Mouse (Mus musculus): ENCODE measurements around the gene Adarb2. TPM values are rescaled to one million over a fixed set of nuclear protein-coding genes. Genes with fewer than 3 reads are reported as not detected.

Adarb2 gene
- polyA plus RNA-seq, 1 experiment from 2014 or later, result 3.4 TPM

- Histone ChIP-seq H3K9me3 (no peaks in the 10 kb centered on the region), H3K27ac (no peak overlapping the region), H3K27me3 (no peaks in the 10 kb centered on the region), H3K4me1 (replicated peaks) (no peaks in the 10 kb centered on the region), H3K9ac (replicated peaks) (no peak overlapping the region), H3K36me3 (no peaks in the 10 kb centered on the region), H3K4me3 (replicated peaks) (no peak overlapping the region), H3K4me2 (no peak overlapping the region)
- no peak for ATAC-seq (ENCODE audit: insufficient number of reproducible peaks, insufficient read depth, low FRiP score, low TSS enrichment, low read depth)
- 71% methylated on average over 7 of the region's 7 CpGs for WGBS
Measured at GRCm38 (mm10) chr13:8511069-8511817, 308.6 kb downstream of the Adarb2 start.

DNA sequence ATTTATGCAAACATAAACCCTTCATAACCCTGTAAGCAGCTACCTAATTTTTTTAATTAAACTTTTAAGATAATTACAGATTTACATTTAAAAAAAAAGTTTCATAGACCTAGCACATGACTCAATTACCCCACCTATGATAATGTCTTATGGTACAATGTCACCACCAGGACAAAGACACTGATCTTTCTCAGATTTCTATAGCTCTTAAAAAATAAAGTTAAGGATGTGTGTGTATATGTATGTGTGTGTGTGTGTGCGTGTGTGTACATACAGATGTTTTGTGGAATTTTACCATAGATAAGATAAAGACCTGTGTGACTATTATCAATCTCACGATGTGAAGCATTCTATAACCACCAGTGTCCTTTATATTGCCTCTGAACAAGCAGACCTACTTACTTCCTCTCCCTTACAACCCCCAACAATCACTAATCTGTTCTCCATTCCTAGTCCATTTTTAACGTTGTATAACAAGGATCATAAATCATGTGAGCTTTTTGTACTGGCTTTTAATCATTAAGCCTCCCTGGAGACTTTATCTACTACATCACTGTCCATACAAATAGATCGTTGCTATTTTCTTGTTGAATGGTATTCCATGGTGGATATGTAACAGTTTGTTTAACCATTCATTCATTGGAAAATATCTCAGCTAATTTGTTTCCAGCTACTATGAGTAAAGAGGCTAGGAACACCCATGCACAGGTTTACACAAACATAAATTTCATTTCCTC is 313.5 kb downstream of the Adarb2 start:
- no peaks in the 10 kb centered on the region for H3K36me3 ChIP-seq
- H3K27me3 ChIP-seq, result no peaks in the 10 kb centered on the region
- ATAC-seq (ENCODE audit: insufficient number of reproducible peaks, insufficient read depth, low FRiP score, low TSS enrichment, low read depth), result no peak
- no peak overlapping the region for H3K9ac ChIP-seq (replicated peaks)
- H3K4me2 ChIP-seq, result no peak overlapping the region
- 70% methylated on average over 4 of the region's 4 CpGs for WGBS
- H3K9me3 ChIP-seq, result no peaks in the 10 kb centered on the region
- no peak overlapping the region for H3K4me3 ChIP-seq (replicated peaks)
- no peaks in the 10 kb centered on the region for H3K4me1 ChIP-seq (replicated peaks)
- H3K27ac ChIP-seq, result no peak overlapping the region

GRCm38 (mm10) chr13:8519204-8519603 is 316.5 kb downstream of the Adarb2 start:
- no peak overlapping the region for H3K9ac ChIP-seq (replicated peaks)
- no peaks in the 10 kb centered on the region for H3K27me3 ChIP-seq
- H3K4me3 ChIP-seq (replicated peaks), result no peak overlapping the region
- 80% methylated on average over 5 of the region's 5 CpGs for WGBS
- no peaks in the 10 kb centered on the region for H3K36me3 ChIP-seq
- no peaks in the 10 kb centered on the region for H3K4me1 ChIP-seq (replicated peaks)
- no peak overlapping the region for H3K4me2 ChIP-seq
- no peak for ATAC-seq (ENCODE audit: insufficient number of reproducible peaks, insufficient read depth, low FRiP score, low TSS enrichment, low read depth)
- H3K27ac ChIP-seq, result no peak overlapping the region
- H3K9me3 ChIP-seq, result no peaks in the 10 kb centered on the region

DNA sequence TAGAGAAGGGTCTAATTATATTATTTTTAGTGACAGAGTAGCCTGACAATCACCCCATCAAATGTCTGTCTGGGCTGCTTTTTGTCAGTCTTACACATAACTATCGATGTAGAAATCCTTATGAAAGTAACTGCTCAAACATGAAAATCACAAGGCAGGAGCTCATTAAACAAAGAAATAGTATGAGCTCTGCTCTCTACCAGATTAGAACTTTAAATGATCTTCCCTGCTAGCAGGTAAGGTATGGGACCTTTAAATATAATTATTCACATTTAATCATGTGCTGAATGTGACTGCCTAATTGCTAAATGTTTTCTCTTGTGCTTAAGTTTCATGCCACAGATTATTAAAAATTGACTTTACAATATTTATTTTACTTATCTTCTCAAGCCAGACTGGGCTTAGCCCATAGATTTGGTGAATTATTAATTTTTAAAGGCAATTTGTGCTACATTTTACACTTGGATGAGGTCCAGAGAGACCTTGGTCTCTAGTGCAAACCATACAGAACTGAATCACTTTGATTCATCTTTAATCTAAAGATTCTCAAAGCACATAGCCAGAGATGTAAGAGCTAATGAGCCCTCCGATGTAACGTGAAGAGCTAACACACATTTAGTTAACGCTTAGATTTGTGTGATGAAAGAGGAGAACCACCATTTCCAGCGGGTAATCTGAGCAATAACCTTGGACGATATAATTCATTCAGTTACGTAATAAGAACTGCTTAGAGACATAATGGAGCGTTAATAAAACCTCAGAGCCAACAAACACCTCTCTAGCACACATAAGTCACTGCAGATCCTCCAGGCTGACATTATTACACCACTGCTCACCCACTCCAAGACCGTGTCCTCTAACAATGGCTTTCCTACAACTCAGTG is 323.3 kb downstream of the Adarb2 start:
- Histone ChIP-seq H3K27me3 (no peaks in the 10 kb centered on the region), H3K36me3 (no peaks in the 10 kb centered on the region), H3K4me2 (no peak overlapping the region), H3K9me3 (no peaks in the 10 kb centered on the region), H3K4me3 (replicated peaks) (no peak overlapping the region), H3K9ac (replicated peaks) (no peak overlapping the region), H3K27ac (no peak overlapping the region), H3K4me1 (replicated peaks) (no peaks in the 10 kb centered on the region)
- 68% methylated on average over 9 of the region's 9 CpGs for WGBS
- no peak for ATAC-seq (ENCODE audit: insufficient number of reproducible peaks, insufficient read depth, low FRiP score, low TSS enrichment, low read depth)

DNA sequence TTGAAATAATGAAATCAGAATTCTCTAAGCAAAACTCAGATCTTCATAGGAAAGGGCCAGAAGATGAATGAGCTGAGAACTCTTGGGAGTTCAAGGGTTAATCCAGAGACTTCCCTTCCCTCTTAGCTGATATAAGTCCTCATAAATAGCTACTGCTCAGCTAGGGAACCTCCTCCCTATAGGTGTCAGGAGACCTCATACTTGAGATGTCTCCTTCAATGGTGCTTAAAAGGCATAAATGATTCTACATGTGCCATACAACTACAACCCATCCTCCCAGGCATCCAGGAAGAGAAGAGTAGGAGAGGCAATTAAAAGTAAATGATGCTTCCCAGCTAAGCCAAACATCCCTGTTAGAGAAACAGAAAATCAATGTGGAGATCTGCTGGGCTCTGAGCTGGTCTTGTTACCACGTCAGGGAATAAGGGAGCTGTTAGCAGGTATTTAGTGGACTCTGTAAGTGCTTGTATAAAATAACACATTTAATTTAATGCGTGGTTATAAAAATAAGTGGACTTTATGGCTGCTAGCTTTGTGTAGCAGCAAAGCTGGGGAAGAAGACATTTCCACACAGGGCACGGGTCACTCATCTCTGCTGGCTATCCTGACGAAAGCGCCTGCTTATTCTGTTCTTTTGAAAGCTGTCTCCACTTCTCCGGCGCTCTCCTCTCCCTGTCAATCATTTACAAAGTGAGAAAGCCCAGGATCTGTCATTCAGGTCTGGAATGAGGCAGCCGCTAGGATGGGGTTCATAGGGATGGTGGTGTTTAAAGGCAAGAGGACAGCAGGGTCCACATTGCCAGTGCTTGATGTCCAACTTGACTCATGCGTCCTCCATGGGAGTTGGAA is 331.8 kb downstream of the Adarb2 start:
- WGBS, result 75% methylated on average over 9 of the region's 9 CpGs

DNA sequence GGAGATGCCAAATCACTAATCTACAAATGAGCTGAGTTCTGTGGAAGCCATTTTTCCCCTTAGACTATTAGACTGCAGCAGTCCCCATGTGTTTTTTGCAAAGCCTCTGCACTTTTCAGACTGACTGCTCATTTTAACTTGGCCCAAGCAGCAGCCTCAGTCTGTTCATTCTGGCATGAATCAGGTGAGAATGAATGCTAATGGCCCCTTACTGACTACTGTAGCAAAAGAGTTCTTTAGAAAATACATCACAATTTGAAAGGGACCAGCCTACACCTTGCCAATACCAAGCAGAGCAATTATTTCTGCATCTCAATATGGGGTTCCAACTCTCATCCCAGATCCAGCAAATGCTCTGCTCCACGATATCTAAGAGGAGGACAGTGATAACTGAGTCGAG is 335.8 kb downstream of the Adarb2 start:
- no peak for ATAC-seq (ENCODE audit: insufficient number of reproducible peaks, insufficient read depth, low FRiP score, low TSS enrichment, low read depth)
- H3K4me3 ChIP-seq (replicated peaks), result no peak overlapping the region
- H3K4me2 ChIP-seq, result no peak overlapping the region
- no peaks in the 10 kb centered on the region for H3K4me1 ChIP-seq (replicated peaks)
- H3K9ac ChIP-seq (replicated peaks), result no peak overlapping the region
- H3K9me3 ChIP-seq, result no peaks in the 10 kb centered on the region
- no peaks in the 10 kb centered on the region for H3K36me3 ChIP-seq
- no peaks in the 10 kb centered on the region; the same call in 1 of the 2 replicates for H3K27me3 ChIP-seq
- no peak overlapping the region for H3K27ac ChIP-seq
- 96% methylated on average over 2 of the region's 2 CpGs for WGBS

More for the DNA sequence above, 331.8 kb downstream of the Adarb2 start:
- H3K27me3 ChIP-seq, result no peaks in the 10 kb centered on the region; the same call in 1 of the 2 replicates
- H3K4me1 ChIP-seq (replicated peaks), result no peaks in the 10 kb centered on the region
- no peaks in the 10 kb centered on the region for H3K36me3 ChIP-seq
- no peak overlapping the region for H3K27ac ChIP-seq
- ATAC-seq (ENCODE audit: insufficient number of reproducible peaks, insufficient read depth, low FRiP score, low TSS enrichment, low read depth), result no peak
- no peak overlapping the region for H3K9ac ChIP-seq (replicated peaks)
- H3K4me2 ChIP-seq, result no peak overlapping the region
- no peak overlapping the region for H3K4me3 ChIP-seq (replicated peaks)
- no peaks in the 10 kb centered on the region for H3K9me3 ChIP-seq

- WGBS, result 79% methylated on average over 10 of the region's 10 CpGs
- Histone ChIP-seq H3K4me2 (no peak overlapping the region), H3K9me3 (no peaks in the 10 kb centered on the region), H3K9ac (replicated peaks) (no peak overlapping the region), H3K27ac (no peak overlapping the region), H3K36me3 (no peaks in the 10 kb centered on the region), H3K27me3 (no peaks in the 10 kb centered on the region; the same call in 1 of the 2 replicates), H3K4me3 (replicated peaks) (no peak overlapping the region), H3K4me1 (replicated peaks) (no peaks in the 10 kb centered on the region)
- ATAC-seq (ENCODE audit: insufficient number of reproducible peaks, insufficient read depth, low FRiP score, low TSS enrichment, low read depth), result no peak
Measured at GRCm38 (mm10) chr13:8538896-8539295, 336.2 kb downstream of the Adarb2 start.

DNA sequence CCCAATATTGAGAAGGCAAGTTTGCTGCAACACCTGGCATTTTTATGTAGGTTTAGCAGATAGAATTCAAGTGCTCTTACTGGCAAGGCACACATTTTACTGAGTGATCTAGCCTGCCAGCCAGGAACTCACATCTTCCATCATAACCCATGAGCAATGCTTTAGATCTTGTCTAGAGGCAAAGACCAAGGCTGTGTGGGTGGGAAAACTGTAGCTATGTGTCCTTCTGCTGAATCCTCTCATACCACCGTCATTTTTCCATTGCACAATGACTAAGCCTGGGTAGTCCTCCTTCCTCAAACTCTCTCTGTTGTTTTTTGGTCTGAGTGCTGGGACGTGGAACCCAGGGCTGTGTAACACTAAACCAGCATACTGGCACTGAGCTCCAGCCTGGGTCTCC is 340.0 kb downstream of the Adarb2 start:
- WGBS, result 80% methylated on average over 2 of the region's 2 CpGs
- ATAC-seq (ENCODE audit: insufficient number of reproducible peaks, insufficient read depth, low FRiP score, low TSS enrichment, low read depth), result no peak

DNA sequence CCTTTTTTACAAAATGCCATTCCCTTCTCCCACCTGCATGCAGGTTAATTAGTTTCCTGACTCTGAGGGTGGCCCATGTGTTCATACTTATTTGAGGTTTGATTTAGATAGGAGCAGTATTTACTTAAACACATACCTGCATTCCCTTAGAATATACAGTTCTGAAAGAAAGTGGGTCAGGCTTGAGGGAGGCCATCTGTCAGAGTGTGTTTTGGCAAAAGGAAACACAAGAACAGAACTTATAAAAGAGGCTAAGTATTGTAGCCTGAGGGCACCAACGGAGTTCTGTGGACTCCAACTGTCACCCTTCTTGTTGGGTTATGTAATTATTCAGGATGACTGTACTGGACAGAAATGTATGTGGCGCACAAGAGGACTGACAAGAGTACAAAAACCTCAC is 349.6 kb downstream of the Adarb2 start:
- Histone ChIP-seq H3K27ac (no peak overlapping the region), H3K4me2 (no peak overlapping the region), H3K9me3 (no peaks in the 10 kb centered on the region), H3K27me3 (peaks cover 5% of the 10 kb centered on the region), H3K4me1 (replicated peaks) (no peaks in the 10 kb centered on the region), H3K9ac (replicated peaks) (no peak overlapping the region), H3K36me3 (no peaks in the 10 kb centered on the region), H3K4me3 (replicated peaks) (no peak overlapping the region)
- 64% methylated on average over 2 of the region's 2 CpGs for WGBS
- ATAC-seq (ENCODE audit: insufficient number of reproducible peaks, insufficient read depth, low FRiP score, low TSS enrichment, low read depth), result no peak

More for the DNA sequence above, 340.0 kb downstream of the Adarb2 start:
- Histone ChIP-seq H3K36me3 (no peaks in the 10 kb centered on the region), H3K27ac (no peak overlapping the region), H3K4me1 (replicated peaks) (no peaks in the 10 kb centered on the region), H3K9me3 (no peaks in the 10 kb centered on the region), H3K4me2 (no peak overlapping the region), H3K9ac (replicated peaks) (no peak overlapping the region), H3K4me3 (replicated peaks) (no peak overlapping the region), H3K27me3 (no peaks in the 10 kb centered on the region; the same call in 1 of the 2 replicates)

GRCm38 (mm10) chr13:8557784-8558183 is 355.1 kb downstream of the Adarb2 start:
- Histone ChIP-seq H3K4me1 (replicated peaks) (no peaks in the 10 kb centered on the region), H3K27ac (no peak overlapping the region), H3K9ac (replicated peaks) (no peak overlapping the region), H3K27me3 (no peaks in the 10 kb centered on the region), H3K4me3 (replicated peaks) (no peak overlapping the region), H3K9me3 (no peaks in the 10 kb centered on the region), H3K4me2 (no peak overlapping the region), H3K36me3 (no peaks in the 10 kb centered on the region)
- WGBS, result 58% methylated on average over 4 of the region's 4 CpGs
- ATAC-seq (ENCODE audit: insufficient number of reproducible peaks, insufficient read depth, low FRiP score, low TSS enrichment, low read depth), result no peak

Data from limb, embryonic 12.5 days (tissue).